Mouse (Mus musculus) CH12.LX (cell line): ENCODE measurements around the gene Csad.

Experiments
- CTCF ChIP-seq, 2 experiments: IDR thresholded peaks in 1 of 2; conservative IDR thresholded peaks in 1 of 2; 2 replicates each; pipeline ENCODE4 v1.5.1; 2011 to 2012; ENCODE audit warnings: low read depth in 2 of 2, low read length in 2 of 2, improper control_type of control experiment in 1 of 2, inconsistent platforms in 1 of 2, mild to moderate bottlenecking in 1 of 2, moderate library complexity in 1 of 2
- EP300 ChIP-seq: IDR thresholded peaks from 2 replicates; pipeline ENCODE4 v1.6.1; 2011; ENCODE audit warnings: low read length, improper control_type of control experiment
- MAX ChIP-seq: IDR thresholded peaks from 2 replicates; pipeline ENCODE4 v1.6.1; 2011; ENCODE audit warnings: low read length, improper control_type of control experiment
- POLR2A ChIP-seq: IDR thresholded peaks from 2 replicates; pipeline ENCODE4 v1.6.1; 2011; ENCODE audit warnings: low read depth, mild to moderate bottlenecking, improper control_type of control experiment, low read length
- SIN3A ChIP-seq: IDR thresholded peaks from 2 replicates; pipeline ENCODE4 v1.6.1; 2012; ENCODE audit warnings: low read length, improper control_type of control experiment, inconsistent platforms
- ZC3H11A ChIP-seq: IDR thresholded peaks from 2 replicates; pipeline ENCODE4 v1.6.1; 2012; ENCODE audit warnings: low read depth, mild to moderate bottlenecking, inconsistent platforms, low read length, improper control_type of control experiment
- ZMIZ1 ChIP-seq: IDR thresholded peaks from 2 replicates; pipeline ENCODE4 v1.6.1; 2012; ENCODE audit warnings: low read depth, mild to moderate bottlenecking, inconsistent platforms, low read length, improper control_type of control experiment

DNA sequence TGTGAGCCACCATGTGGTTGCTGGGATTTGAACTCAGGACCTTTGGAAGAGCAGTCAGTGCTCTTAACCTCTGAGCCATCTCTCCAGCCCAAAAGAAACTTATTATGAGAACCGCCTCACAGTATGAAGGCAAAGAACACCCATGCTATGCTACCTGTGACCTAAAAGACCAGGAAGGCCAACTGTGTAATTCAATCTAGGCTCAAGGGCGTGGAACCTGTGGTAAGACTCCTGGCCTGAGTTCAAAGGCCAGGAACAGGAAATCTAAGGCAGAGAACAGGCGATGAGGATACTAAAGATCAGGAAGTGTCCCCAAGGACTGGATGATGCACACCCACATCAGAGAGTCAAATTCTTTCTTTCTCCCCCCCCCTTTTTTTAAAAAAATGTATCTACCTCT, 30.9 kb downstream of the Csad start:
- no peak for TF ChIP-seq POLR2A
- no peak for TF ChIP-seq ZMIZ1
- no peak for TF ChIP-seq SIN3A
- TF ChIP-seq ZC3H11A, result no peak
- TF ChIP-seq CTCF (conservative IDR thresholded peaks at IDR 0.05 in 1 of 2, IDR thresholded peaks at IDR 0.05 in 1 of 2; ENCODE audit: low read depth in 2 of 2, low read length in 2 of 2), result no peak
- no peak for TF ChIP-seq MAX
- no peak for TF ChIP-seq EP300
